Mouse (Mus musculus) lung, adult 2 months (tissue): ENCODE measurements around the gene Heyl.

Source experiments
- CTCF ChIP-seq: fragments of 200-500 bp; IDR thresholded peaks from 2 replicates; pipeline ENCODE4 v1.5.1; 2011; ENCODE audit warnings: mild to moderate bottlenecking, low read length, control low read depth; ENCODE audit not compliant: insufficient read depth
- POLR2A ChIP-seq: fragments of 200-500 bp; IDR thresholded peaks from 2 replicates; pipeline ENCODE4 v1.6.1; 2011; ENCODE audit warnings: low read depth, mild to moderate bottlenecking, control low read depth, low read length, borderline replicate concordance; ENCODE audit errors: extremely low read depth

DNA sequence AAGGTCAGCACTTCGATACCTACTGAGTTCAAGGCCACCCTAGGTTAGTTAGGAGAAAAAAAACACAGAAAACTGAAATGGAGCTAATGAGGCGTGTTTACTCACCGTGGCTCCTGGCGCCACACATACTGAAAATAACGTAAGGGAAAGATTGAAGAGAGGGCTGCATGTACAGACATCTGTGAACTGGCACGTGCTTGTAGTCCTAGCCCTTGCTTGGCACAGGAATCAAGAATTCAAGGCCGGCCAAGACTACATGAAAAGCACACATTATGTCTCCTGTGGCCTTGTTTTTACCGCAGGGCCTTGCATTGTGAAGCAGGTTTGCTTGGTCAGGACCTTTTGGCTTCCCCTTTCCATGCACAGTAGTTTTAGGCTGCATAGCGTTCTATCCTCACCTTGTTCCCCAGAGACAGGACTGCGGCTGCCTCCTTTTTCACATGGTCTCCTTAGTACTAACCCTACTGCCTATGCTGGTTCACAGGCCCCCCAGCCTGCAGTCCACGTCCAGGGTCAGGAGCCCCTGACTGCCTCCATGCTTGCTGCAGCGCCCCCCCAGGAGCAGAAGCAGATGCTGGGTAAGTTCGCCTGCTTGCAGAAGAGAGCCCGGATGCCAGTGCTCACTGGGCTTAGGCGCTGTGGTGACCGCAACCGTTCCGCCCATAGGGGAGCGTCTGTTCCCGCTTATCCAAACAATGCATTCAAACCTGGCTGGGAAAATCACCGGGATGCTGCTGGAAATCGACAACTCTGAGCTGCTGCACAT is 64.0 kb downstream of the Heyl start:
- TF ChIP-seq POLR2A = no peak
- no peak for TF ChIP-seq CTCF
